Mouse (Mus musculus): Measurements from ENCODE around the gene Card6. TPM values are rescaled to one million over a fixed set of nuclear protein-coding genes. Genes with fewer than 3 reads are reported as not detected.

Card6 gene
- total RNA-seq, 2 experiments from 2014 or later, result 5.3 TPM

- DNase-seq, result no peak
Observed at GRCm38 (mm10) chr15:5129111-5129805, 20.9 kb upstream of the Card6 start.

DNA sequence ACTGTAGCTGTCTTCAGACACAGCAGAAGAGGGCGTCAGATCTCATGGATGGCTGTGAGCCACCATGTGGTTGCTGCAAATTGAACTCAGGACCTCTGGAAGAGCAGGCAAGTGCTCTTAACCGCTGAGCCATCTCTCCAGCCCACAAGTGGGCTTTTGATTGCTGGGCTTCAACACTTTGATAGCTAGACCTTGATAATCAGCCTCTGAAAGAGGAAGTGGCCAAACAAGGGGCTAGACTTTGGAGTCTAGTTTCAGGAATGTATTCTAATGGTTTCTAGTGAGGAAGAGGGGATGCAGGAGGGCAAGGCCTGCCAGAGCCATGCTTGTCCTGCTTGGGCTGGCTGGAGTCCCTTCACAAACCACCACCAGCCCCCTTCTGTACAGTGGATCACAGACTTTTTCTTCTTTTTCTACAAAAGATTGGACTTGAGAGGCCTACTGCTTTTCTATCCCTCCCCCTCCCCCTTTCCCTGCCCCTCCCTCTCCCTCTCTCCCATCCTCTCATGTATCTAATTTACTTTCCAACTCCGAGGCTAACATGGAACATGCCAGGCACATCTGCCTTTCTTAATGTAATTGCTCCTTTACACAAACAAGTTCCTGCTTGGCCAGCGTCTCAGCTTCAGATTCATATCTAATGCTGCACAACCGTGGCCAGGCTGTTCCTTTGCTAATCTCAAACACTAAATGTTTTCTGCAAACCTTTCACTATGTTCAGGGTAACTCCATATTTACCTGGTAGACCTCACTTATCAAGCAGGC lies 20.0 kb upstream of the Card6 start:
- DNase-seq, result no peak

- no peak for DNase-seq
Observed at GRCm38 (mm10) chr15:5127487-5127886, 19.1 kb upstream of the Card6 start.

GRCm38 (mm10) chr15:5126456-5126855 lies 18.1 kb upstream of the Card6 start:
- DNase-seq, result no peak

GRCm38 (mm10) chr15:5121535-5122313 lies 13.4 kb upstream of the Card6 start:
- DNase-seq, result no peak

- DNase-seq, result no peak
Observed at GRCm38 (mm10) chr15:5119707-5120106, 11.4 kb upstream of the Card6 start.

GRCm38 (mm10) chr15:5119192-5119591 lies 10.9 kb upstream of the Card6 start:
- no peak for DNase-seq

- no peak for DNase-seq
Observed at GRCm38 (mm10) chr15:5118626-5119025, 10.3 kb upstream of the Card6 start.

GRCm38 (mm10) chr15:5117031-5117601 lies 8.8 kb upstream of the Card6 start:
- no peak for DNase-seq

GRCm38 (mm10) chr15:5116270-5117030 lies 8.1 kb upstream of the Card6 start, which contains the start of gene Rpl37:
TSS of gene Rpl37 (plus strand) at chr15:5116645.
- peak; percentile 99 for DNase-seq

GRCm38 (mm10) chr15:5115173-5115572 lies 6.8 kb upstream of the Card6 start:
- no peak for DNase-seq

GRCm38 (mm10) chr15:5112651-5113050 lies 4.3 kb upstream of the Card6 start:
- no peak for DNase-seq

- no peak for DNase-seq
Observed at GRCm38 (mm10) chr15:5108655-5109040, 309 bp upstream of the Card6 start.

DNA sequence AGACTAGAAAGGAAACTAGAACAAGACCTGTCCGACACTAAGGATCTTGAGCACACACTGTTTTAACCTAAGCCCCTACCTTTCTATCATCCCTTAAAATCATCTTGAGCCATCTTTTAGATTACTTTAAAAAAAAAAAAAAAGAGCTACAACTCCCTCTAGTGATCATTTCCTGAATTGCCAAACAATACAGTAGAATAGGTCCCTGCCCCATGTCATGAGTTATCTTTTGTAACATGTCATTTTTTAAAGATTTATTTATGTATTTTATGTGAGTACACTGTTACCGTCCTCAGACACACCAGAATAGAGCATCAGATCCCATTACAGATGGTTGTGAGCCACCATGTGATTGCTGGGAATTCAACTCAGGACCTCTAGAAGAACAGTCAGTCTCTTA lies 2.0 kb downstream of the Card6 start:
- no peak for DNase-seq

- DNase-seq, result no peak
Observed at GRCm38 (mm10) chr15:5105891-5106290, 2.4 kb downstream of the Card6 start.

- DNase-seq, result peak; percentile 46 to 55
Observed at GRCm38 (mm10) chr15:5102312-5102711, 6.0 kb downstream of the Card6 start.

- DNase-seq, result no peak
Observed at GRCm38 (mm10) chr15:5097376-5097775, 11.0 kb downstream of the Card6 start.

DNA sequence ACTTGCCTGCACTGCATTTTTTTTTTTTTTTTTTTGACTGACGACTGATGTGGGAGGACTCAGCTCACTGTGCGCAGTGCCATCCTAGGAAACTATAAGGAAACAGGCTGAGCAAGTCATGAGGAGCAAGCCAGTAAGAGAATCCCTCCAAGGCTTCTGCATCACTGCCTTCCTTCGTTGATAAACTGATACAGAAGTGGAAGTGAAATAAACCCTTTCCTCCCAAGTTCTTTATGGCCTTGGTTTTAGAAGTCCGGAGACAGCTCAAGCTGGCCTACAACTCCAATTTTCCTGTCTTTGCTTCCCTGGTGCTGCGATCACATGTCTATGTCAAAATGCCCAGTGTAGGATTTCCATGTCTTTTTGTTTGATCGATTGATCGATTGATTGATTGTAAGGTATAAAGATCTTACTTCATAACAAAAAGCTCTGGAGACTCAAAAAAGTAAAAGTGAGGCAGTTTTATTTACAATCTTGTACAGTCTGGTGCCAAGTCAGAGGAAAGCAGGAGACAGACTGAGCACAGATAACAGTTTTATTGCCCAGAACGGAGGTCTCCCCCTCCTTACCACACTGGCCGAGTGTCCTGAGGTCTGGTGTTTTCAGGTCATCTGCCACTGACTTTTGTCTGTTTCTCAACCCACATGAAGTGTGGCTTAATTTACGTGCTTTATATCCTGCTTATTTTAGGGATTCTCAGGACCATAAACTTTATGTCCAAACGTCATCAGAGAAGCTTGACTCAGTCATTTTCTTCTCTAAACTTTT lies 12.6 kb downstream of the Card6 start:
- no peak for DNase-seq

- DNase-seq, result no peak
Observed at GRCm38 (mm10) chr15:5090131-5090530, 18.2 kb downstream of the Card6 start.

GRCm38 (mm10) chr15:5088850-5089608 lies 19.3 kb downstream of the Card6 start:
- DNase-seq, result no peak
